Mouse (Mus musculus): ENCODE results near the gene Myrf.

The Myrf gene

GRCm38 (mm10) chr19:10213796-10214471, 26.6 kb downstream of the Myrf start:
- DNase-seq (ENCODE audit: extremely low spot score, low read depth, low spot score) = no peak

- no peak for DNase-seq (ENCODE audit: extremely low spot score, low read depth, low spot score)
Observed at GRCm38 (mm10) chr19:10210885-10211284, 29.7 kb downstream of the Myrf start.

DNA sequence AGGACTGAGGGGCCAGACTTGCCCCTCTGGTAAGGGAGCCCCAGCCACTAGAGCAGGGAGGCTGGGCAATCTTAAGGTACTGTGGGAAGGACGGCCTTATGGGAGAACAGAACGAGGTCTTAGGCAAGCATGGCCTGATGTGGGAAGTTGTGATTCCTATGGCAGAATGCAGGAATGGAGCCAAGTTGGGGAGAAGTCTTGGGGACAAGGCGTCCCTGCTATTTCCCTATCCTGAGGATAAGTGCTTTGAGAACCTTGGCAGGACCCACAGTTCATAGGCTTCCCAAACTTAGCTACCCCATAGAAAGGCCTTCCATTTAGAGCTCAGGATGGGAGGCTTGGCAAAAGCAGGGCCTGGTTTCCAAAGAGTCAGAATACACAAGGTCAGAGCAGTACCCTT, 31.7 kb downstream of the Myrf start:
- no peak for DNase-seq (ENCODE audit: extremely low spot score, low read depth, low spot score)

GRCm38 (mm10) chr19:10205051-10205450, 35.5 kb downstream of the Myrf start:
- no peak for DNase-seq (ENCODE audit: extremely low spot score, low read depth, low spot score)

DNA sequence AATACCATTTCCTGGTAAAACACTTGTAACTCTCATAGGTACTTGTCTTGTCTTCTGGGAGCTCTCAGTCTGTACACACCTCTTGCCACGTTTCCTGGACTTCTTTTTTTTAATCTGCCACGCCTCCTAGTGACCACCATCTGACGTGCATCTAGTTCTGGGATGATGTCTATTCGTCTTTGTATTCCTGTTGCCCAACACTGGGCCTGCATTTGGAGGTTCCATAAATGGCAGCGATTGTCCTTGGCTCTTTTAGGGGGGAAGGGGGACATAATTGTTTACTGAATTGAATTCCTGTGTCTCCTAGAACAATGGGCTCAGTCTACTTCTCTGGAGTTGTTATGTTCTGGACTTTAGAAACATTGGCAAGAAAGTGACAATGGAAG, 35.9 kb downstream of the Myrf start:
- DNase-seq (ENCODE audit: extremely low spot score, low read depth, low spot score) = no peak

- peak; percentile 77 for DNase-seq (ENCODE audit: extremely low spot score, low read depth, low spot score)
Observed at GRCm38 (mm10) chr19:10203848-10204615, 36.5 kb downstream of the Myrf start, which contains the start of the genes Tmem258 and Fen1. Gene Tmem258, plus strand, starts transcription at chr19:10204014. Gene Fen1, minus strand, starts transcription at chr19:10204169.

- no peak for DNase-seq (ENCODE audit: extremely low spot score, low read depth, low spot score)
Observed at GRCm38 (mm10) chr19:10203146-10203847, 37.3 kb downstream of the Myrf start.

DNA sequence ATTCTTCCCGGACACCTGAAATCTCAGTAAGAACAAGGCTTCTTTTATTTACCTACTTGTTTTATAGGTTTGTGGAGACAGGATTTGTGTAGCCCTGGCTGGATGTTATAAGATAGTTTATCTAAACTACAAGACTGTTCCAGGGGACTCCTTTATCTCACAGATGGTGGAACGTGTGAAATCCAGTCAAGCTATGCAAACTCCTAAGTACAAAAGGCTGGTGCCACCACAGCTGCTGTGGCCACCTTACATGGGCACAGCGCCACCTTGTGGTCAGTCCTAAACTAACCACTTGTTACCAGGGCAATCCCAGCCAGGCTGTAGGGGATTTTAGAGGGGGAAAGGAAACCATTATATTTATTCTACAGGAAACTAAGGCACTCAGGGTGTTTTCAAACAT, 41.8 kb downstream of the Myrf start:
- no peak for DNase-seq (ENCODE audit: extremely low spot score, low read depth, low spot score)

DNA sequence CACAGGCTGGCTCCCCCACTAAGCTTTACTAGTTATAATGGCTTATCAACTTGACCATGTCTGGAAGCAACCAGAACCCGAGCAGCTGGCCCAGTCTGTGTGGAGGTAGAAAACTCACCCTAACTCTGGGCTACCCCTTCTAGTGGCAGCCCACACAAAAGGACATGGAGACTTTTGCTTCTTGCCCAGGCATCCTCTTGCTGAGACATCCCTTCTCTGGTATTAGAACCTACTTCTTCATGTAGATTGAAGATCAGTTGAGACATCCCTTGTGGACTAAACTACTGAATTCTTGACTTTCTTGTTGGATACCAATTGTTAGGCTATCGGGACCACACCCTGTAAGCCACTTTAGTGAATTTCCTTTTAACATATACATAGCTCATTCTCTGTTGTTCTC, 42.3 kb downstream of the Myrf start:
- DNase-seq (ENCODE audit: extremely low spot score, low read depth, low spot score) = no peak

GRCm38 (mm10) chr19:10197130-10197529, 43.4 kb downstream of the Myrf start:
- DNase-seq (ENCODE audit: extremely low spot score, low read depth, low spot score) = no peak

DNA sequence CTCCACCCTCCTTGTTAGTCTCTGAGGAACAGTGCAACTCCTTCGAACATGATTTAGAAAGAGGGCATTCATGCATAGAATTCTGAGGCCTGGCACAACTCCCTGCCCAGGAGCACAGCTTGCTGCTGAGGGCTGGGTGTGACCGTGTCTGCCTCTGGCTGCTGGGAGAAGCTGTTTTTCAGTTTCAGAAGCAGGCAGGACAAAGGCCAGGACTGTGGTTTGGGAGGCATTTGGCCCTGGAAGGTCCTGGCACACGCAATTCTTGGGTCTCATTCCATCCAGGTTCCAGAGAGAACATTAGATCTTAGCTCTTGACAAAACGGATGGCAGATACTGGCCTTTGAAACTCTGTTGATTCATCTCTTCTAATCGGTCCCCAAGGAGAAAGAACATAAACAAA, 45.3 kb downstream of the Myrf start:
- DNase-seq (ENCODE audit: extremely low spot score, low read depth, low spot score) = no peak

GRCm38 (mm10) chr19:10194337-10194736, 46.2 kb downstream of the Myrf start:
- no peak for DNase-seq (ENCODE audit: extremely low spot score, low read depth, low spot score)

DNA sequence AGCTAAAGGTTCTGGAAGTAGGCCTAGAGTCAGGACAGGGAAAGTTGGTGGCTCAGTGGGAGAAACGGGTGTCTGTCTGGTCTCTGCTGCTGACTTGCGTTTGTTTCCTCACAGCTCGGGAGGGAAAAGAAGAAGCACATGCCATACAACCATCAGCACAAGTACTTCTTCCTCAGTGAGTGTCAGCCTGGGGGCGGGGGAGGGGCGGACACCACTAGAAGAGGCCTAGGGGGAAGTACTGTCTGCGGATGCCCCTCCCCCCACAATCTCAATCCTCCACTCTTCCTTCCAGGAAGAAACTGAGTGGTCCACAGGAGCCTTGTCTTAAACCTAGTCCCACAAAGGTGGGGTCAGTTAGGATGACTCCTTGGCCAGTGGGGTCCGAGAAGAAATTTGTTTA, 49.2 kb downstream of the Myrf start:
- no peak for DNase-seq (ENCODE audit: extremely low spot score, low read depth, low spot score)

GRCm38 (mm10) chr19:10190796-10191195, 49.8 kb downstream of the Myrf start:
- no peak for DNase-seq (ENCODE audit: extremely low spot score, low read depth, low spot score)

- no peak for DNase-seq (ENCODE audit: extremely low spot score, low read depth, low spot score)
Observed at GRCm38 (mm10) chr19:10189940-10190339, 50.6 kb downstream of the Myrf start.

DNA sequence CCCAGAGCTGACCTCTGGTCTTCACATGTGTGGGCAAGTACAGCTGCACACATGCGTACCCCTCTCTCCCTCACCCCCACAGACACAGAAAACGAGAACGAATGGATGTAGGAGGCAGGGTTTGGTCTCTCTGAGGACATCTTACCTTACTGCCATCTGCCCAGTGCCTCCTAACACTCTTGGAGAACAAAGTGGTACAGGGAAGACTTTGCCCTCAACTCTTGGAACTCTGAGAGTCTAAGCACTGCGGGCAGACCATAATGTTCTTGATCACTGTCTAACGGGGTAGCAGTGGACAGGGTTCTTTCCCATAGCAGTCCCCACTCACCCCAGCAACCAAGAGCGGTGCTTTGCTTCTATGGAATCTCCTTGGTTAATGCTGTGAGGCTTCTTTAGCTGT, 51.5 kb downstream of the Myrf start:
- DNase-seq (ENCODE audit: extremely low spot score, low read depth, low spot score) = no peak

DNA sequence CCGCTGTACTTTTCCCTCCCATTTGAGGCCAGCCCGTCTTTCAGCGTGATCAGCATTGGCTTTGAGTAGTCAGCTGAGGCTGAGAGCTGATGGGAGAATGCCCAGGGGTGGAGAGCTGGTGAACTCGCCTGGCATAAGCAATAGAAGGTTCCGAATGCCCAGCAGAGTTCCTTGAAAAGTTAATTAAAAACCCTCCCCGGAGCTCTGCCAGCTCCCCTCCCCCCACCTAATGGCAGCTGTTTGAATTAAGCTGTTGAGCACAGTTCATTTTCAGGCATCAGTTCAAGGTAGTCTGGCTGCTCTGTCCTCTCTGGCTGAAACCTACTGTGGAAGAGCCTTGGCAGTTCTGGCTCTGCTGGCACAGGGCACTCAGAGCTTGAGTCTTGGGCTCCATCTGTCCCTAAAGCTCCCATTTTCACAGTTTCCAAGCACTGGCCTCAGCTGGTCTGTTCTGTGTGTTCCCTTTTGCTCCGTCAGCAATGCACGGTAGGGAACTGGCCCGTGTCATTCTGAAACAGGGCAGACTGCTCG, 52.2 kb downstream of the Myrf start:
- DNase-seq (ENCODE audit: extremely low spot score, low read depth, low spot score) = no peak

GRCm38 (mm10) chr19:10186569-10186968, 54.0 kb downstream of the Myrf start:
- DNase-seq (ENCODE audit: extremely low spot score, low read depth, low spot score) = no peak

GRCm38 (mm10) chr19:10185876-10186275, 54.7 kb downstream of the Myrf start:
- no peak for DNase-seq (ENCODE audit: extremely low spot score, low read depth, low spot score)

DNA sequence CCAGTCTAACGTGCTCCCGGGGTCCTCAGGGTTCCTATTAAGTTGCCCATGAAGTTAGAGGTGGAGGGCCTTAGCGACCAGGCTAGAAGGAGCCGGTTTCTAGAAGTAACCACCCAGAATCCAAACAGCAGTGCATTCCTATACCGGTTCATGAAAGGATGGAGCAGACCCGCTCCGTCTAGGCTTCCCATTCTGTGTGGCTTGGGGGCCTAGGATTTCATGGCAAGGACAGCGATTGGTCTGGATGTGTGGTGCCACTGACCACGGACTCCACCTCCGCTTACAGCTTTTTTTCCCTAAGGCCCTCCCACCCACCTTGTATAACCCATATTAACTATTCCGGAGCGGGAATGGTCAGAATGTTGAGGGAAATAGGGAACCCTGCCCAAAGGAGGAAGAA, 56.5 kb downstream of the Myrf start:
- DNase-seq (ENCODE audit: extremely low spot score, low read depth, low spot score) = no peak

GRCm38 (mm10) chr19:10183299-10183983, 57.1 kb downstream of the Myrf start:
- no peak for DNase-seq (ENCODE audit: extremely low spot score, low read depth, low spot score)
